In the genomic region with DNA sequence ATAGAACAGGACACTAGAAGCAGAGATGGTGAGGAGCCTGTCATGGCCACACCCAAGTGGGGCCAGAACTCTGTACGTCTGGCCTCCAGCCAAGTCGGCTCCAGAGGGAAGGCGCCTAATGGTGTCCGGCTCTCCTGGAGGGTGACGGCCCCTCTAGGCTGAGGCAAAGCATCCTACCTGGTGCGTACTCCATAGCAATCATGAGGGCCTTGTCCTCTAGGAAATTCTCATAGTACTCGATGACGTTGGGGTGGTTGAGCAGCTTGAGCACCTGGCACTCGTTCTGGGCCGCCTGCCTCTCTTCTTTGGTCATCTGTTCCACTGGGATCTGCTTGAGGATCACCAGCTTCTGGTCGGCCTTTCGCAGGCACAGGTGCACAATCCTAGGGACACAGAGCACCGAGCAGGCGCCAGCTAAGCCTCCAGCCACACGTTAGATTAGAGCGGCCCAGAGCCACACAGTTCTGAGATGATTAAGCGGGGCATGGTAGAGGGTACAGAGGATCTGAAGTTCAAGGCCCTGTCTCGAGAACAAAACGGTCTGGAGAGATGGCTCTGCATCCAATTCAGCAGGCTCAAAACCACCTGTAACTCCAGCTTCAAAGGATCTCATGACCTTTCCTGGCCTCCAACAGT, we compare ENCODE assay signal across 17 mouse cellular contexts. TPM values are rescaled to one million over a fixed set of nuclear protein-coding genes. Genes with fewer than 3 reads are reported as not detected.
A peak's percentile ranks its signal among the peaks of the same experiment; 100 is the strongest.
DNase-seq lines count a peak whose midpoint lies in the region; ATAC-seq and TF ChIP-seq lines count a peak whose summit lies in the region.
"Had no signal": no experiment of that assay in that cellular context is flagged by ENCODE, and none has a peak within 500 bp of the region (broad histone marks: within the 10 kb centered on the region; RNA-seq: fewer than 3 reads in every experiment).

No protein-coding gene starts in this region.

- ATAC-seq in forebrain, embryonic 13.5 days, result no peak
- no peak for ATAC-seq in forebrain, embryonic 12.5 days (ENCODE audit: low FRiP score)
- ATAC-seq in liver, embryonic 13.5 days (ENCODE audit: low read depth), result no peak
- ATAC-seq in liver, embryonic 11.5 days (replicated peaks; ENCODE audit: low FRiP score), result no peak
- ATAC-seq in embryonic facial prominence, embryonic 13.5 days (ENCODE audit: insufficient number of reproducible peaks, insufficient read depth, low FRiP score, low TSS enrichment, low read depth), result no peak
- ATAC-seq in megakaryocyte progenitor cell, adult 5-6 weeks (replicated peaks; ENCODE audit: poor library complexity), result no peak

- TF ChIP-seq CTCF in ES-Bruce4 (IDR thresholded peaks at IDR 0.05; ENCODE audit: low read depth, low read length), result no peak

- no peak for DNase-seq in liver, embryonic 13.5 days
- DNase-seq in liver, embryonic 11.5 days (ENCODE audit: low spot score), result no peak
- DNase-seq: adrenal gland, postnatal 10 days; cerebellum, adult 2 months; thymus, adult 2 months had no signal

- H3K4me2 ChIP-seq in forebrain, embryonic 13.5 days, result no peak overlapping the region
- H3K4me2 ChIP-seq in forebrain, embryonic 12.5 days, result no peak overlapping the region
- H3K4me2 ChIP-seq in liver, embryonic 13.5 days, result no peak overlapping the region
- H3K4me2 ChIP-seq in liver, embryonic 11.5 days, result no peak overlapping the region
- H3K4me2 ChIP-seq in embryonic facial prominence, embryonic 13.5 days, result no peak overlapping the region
- H3K4me2 ChIP-seq: embryonic facial prominence, embryonic 15.5 days had no signal

- TF ChIP-seq EP300 in ES-Bruce4 (IDR thresholded peaks at IDR 0.05; ENCODE audit: insufficient read depth, low read depth, low read length), result no peak

- H3K9me3 ChIP-seq in forebrain, embryonic 13.5 days (replicated peaks), result no peaks in the 10 kb centered on the region
- H3K9me3 ChIP-seq in forebrain, embryonic 12.5 days, result no peaks in the 10 kb centered on the region
- no peaks in the 10 kb centered on the region for H3K9me3 ChIP-seq in liver, embryonic 13.5 days (replicated peaks)
- no peaks in the 10 kb centered on the region for H3K9me3 ChIP-seq in liver, embryonic 11.5 days (ENCODE audit: control insufficient read depth, low read length)
- H3K9me3 ChIP-seq in ES-Bruce4 (replicated peaks; ENCODE audit: control insufficient read depth, insufficient read depth, low read length, poor library complexity, severe bottlenecking), result no peaks in the 10 kb centered on the region
- H3K9me3 ChIP-seq in embryonic facial prominence, embryonic 13.5 days, result no peaks in the 10 kb centered on the region
- H3K9me3 ChIP-seq: embryonic facial prominence, embryonic 15.5 days; forebrain, embryonic 10.5 days; hindbrain, embryonic 10.5 days; limb, embryonic 10.5 days had no signal

- no peak overlapping the region for H3K27ac ChIP-seq in forebrain, embryonic 13.5 days
- H3K27ac ChIP-seq in forebrain, embryonic 12.5 days, result no peak overlapping the region
- H3K27ac ChIP-seq in liver, embryonic 13.5 days, result peak overlapping the region; percentile 47
- no peak overlapping the region for H3K27ac ChIP-seq in liver, embryonic 11.5 days (ENCODE audit: low read depth, low read length)
- no peak overlapping the region for H3K27ac ChIP-seq in ES-Bruce4 (ENCODE audit: insufficient read depth, low read length)
- H3K27ac ChIP-seq in embryonic facial prominence, embryonic 13.5 days, result no peak overlapping the region
- H3K27ac ChIP-seq: embryonic facial prominence, embryonic 15.5 days; forebrain, embryonic 10.5 days; hindbrain, embryonic 10.5 days; layer of hippocampus, adult 2 months; left cerebral cortex, adult 2 months; limb, embryonic 10.5 days; liver, embryonic 14.5 days had no signal

- H3K9ac ChIP-seq in forebrain, embryonic 13.5 days, result 0 out of 2 replicates have a peak overlapping the region, but pooled peaks have one; percentile 4
- no peak overlapping the region for H3K9ac ChIP-seq in forebrain, embryonic 12.5 days
- H3K9ac ChIP-seq in liver, embryonic 13.5 days, result peak overlapping the region; percentile 10; the same call in 1 of the 2 replicates
- H3K9ac ChIP-seq in liver, embryonic 11.5 days (ENCODE audit: low read depth, low read length), result no peak overlapping the region
- H3K9ac ChIP-seq in ES-Bruce4 (ENCODE audit: low read depth, poor library complexity, severe bottlenecking), result 0 out of 2 replicates have a peak overlapping the region, but pooled peaks have one; percentile 31
- H3K9ac ChIP-seq in embryonic facial prominence, embryonic 13.5 days, result peak overlapping the region; percentile 2; the same call in 1 of the 2 replicates
- H3K9ac ChIP-seq: embryonic facial prominence, embryonic 15.5 days; liver, embryonic 14.5 days had no signal

- H3K36me3 ChIP-seq in forebrain, embryonic 13.5 days (ENCODE audit: poor library complexity, severe bottlenecking), result no peaks in the 10 kb centered on the region
- no peaks in the 10 kb centered on the region for H3K36me3 ChIP-seq in forebrain, embryonic 12.5 days (replicated peaks)
- peaks cover 13% of the 10 kb centered on the region for H3K36me3 ChIP-seq in liver, embryonic 13.5 days
- H3K36me3 ChIP-seq in liver, embryonic 11.5 days (ENCODE audit: control insufficient read depth, insufficient read depth, low read length), result peaks cover 3% of the 10 kb centered on the region; the same call in 1 of the 2 replicates
- no peaks in the 10 kb centered on the region for H3K36me3 ChIP-seq in ES-Bruce4 (ENCODE audit: control insufficient read depth, insufficient read depth, low read length, poor library complexity, severe bottlenecking)
- H3K36me3 ChIP-seq in embryonic facial prominence, embryonic 13.5 days, result 0 out of 2 replicates have a peak, but pooled peaks cover 6% of the 10 kb centered on the region
- H3K36me3 ChIP-seq: embryonic facial prominence, embryonic 15.5 days had no signal

- no peak for TF ChIP-seq POLR2A in ES-Bruce4 (IDR thresholded peaks at IDR 0.05; ENCODE audit: insufficient read depth, low read length)

- no peaks in the 10 kb centered on the region for H3K27me3 ChIP-seq in forebrain, embryonic 13.5 days
- H3K27me3 ChIP-seq in forebrain, embryonic 12.5 days, result no peaks in the 10 kb centered on the region
- no peaks in the 10 kb centered on the region for H3K27me3 ChIP-seq in liver, embryonic 13.5 days
- H3K27me3 ChIP-seq in liver, embryonic 11.5 days (replicated peaks; ENCODE audit: control insufficient read depth, insufficient read depth, low read length), result no peaks in the 10 kb centered on the region
- no peaks in the 10 kb centered on the region for H3K27me3 ChIP-seq in ES-Bruce4 (ENCODE audit: control insufficient read depth, insufficient read depth, low read length, poor library complexity, severe bottlenecking)
- no peaks in the 10 kb centered on the region for H3K27me3 ChIP-seq in embryonic facial prominence, embryonic 13.5 days
- H3K27me3 ChIP-seq: embryonic facial prominence, embryonic 15.5 days had no signal

- peaks cover 18% of the 10 kb centered on the region for H3K4me1 ChIP-seq in forebrain, embryonic 13.5 days
- peaks cover 17% of the 10 kb centered on the region for H3K4me1 ChIP-seq in forebrain, embryonic 12.5 days
- H3K4me1 ChIP-seq in liver, embryonic 13.5 days (replicated peaks), result peaks cover 74% of the 10 kb centered on the region
- peaks cover 31% of the 10 kb centered on the region for H3K4me1 ChIP-seq in liver, embryonic 11.5 days (replicated peaks; ENCODE audit: control insufficient read depth, insufficient read depth, low read length)
- peaks cover 3% of the 10 kb centered on the region for H3K4me1 ChIP-seq in ES-Bruce4 (ENCODE audit: control insufficient read depth, insufficient read depth, low read length)
- peaks cover 21% of the 10 kb centered on the region for H3K4me1 ChIP-seq in embryonic facial prominence, embryonic 13.5 days

- no peak overlapping the region for H3K4me3 ChIP-seq in forebrain, embryonic 13.5 days
- H3K4me3 ChIP-seq in forebrain, embryonic 12.5 days (replicated peaks), result no peak overlapping the region
- H3K4me3 ChIP-seq in liver, embryonic 13.5 days (replicated peaks), result no peak overlapping the region
- H3K4me3 ChIP-seq in liver, embryonic 11.5 days (ENCODE audit: low read depth, low read length), result no peak overlapping the region
- H3K4me3 ChIP-seq in ES-Bruce4 (ENCODE audit: low read depth, low read length), result peak overlapping the region; percentile 1; the same call in 1 of the 2 replicates
- H3K4me3 ChIP-seq in embryonic facial prominence, embryonic 13.5 days, result no peak overlapping the region
- H3K4me3 ChIP-seq: embryonic facial prominence, embryonic 15.5 days; forebrain, embryonic 10.5 days; hindbrain, embryonic 10.5 days; layer of hippocampus, adult 2 months; left cerebral cortex, adult 2 months; limb, embryonic 10.5 days had no signal

- WGBS in forebrain, embryonic 13.5 days, result 87% methylated on average over 19 of the region's 19 CpGs
- WGBS in forebrain, embryonic 12.5 days, result 87% methylated on average over 19 of the region's 19 CpGs
- WGBS in liver, embryonic 13.5 days (ENCODE audit: insufficient replicate concordance), result 82% methylated on average over 19 of the region's 19 CpGs
- WGBS in liver, embryonic 11.5 days, result 86% methylated on average over 19 of the region's 19 CpGs
- 80% methylated on average over 19 of the region's 19 CpGs for WGBS in embryonic facial prominence, embryonic 13.5 days

RNA-seq across cellular contexts. Expression of a gene that starts 3.6 kb away (rescaled TPM):
- 5.4 and 8.7 TPM in 2 replicates for polyA plus RNA-seq in forebrain, embryonic 13.5 days (2015; fragmentation: Nextera tagmentation; extraction: Ambion mirVana)
- polyA plus RNA-seq in forebrain, embryonic 12.5 days (2016; fragmentation: Nextera tagmentation; extraction: Ambion mirVana), result 8.8 and 9.4 TPM in 2 replicates
- 8.9 and 9.2 TPM in 2 replicates for polyA plus RNA-seq in liver, embryonic 13.5 days (2015; fragmentation: Nextera tagmentation; extraction: Ambion mirVana)
- 13.1 and 14.3 TPM in 2 replicates for polyA plus RNA-seq in liver, embryonic 11.5 days (2014; fragmentation: Nextera tagmentation; extraction: Ambion mirVana)
- polyA plus RNA-seq in ES-Bruce4 (2011; ENCODE audit: insufficient read depth, insufficient read length, low read depth, missing spikeins), result 18.1 and 20.0 TPM in 2 replicates
- polyA plus RNA-seq in embryonic facial prominence, embryonic 13.5 days (2015; fragmentation: Nextera tagmentation; extraction: Ambion mirVana), result 17.4 and 18.1 TPM in 2 replicates
- total RNA-seq in megakaryocyte progenitor cell, adult 5-6 weeks (2015), result 4.4 and 7.8 TPM in 2 replicates
- total RNA-seq in megakaryocyte progenitor cell, adult 5-6 weeks (2017), result 3.4 and 6.0 TPM in 2 replicates

RNA-seq across cellular contexts. Expression of a gene that starts 3.6 kb away (rescaled TPM):
- 4.7 and 7.6 TPM in 2 replicates for polyA plus RNA-seq in forebrain, embryonic 13.5 days (2015; fragmentation: Nextera tagmentation; extraction: Ambion mirVana)
- 5.5 and 6.9 TPM in 2 replicates for polyA plus RNA-seq in forebrain, embryonic 12.5 days (2016; fragmentation: Nextera tagmentation; extraction: Ambion mirVana)
- polyA plus RNA-seq in liver, embryonic 13.5 days (2015; fragmentation: Nextera tagmentation; extraction: Ambion mirVana), result 50.3 and 54.3 TPM in 2 replicates
- 52.5 and 57.5 TPM in 2 replicates for polyA plus RNA-seq in liver, embryonic 11.5 days (2014; fragmentation: Nextera tagmentation; extraction: Ambion mirVana)
- polyA plus RNA-seq in ES-Bruce4 (2011; ENCODE audit: insufficient read depth, insufficient read length, low read depth, missing spikeins), result 12.2 and 13.2 TPM in 2 replicates
- polyA plus RNA-seq in embryonic facial prominence, embryonic 13.5 days (2015; fragmentation: Nextera tagmentation; extraction: Ambion mirVana), result 15.4 and 17.2 TPM in 2 replicates
- total RNA-seq in megakaryocyte progenitor cell, adult 5-6 weeks (2015), result 4.0 and 6.3 TPM in 2 replicates
- 3.5 TPM in 2 replicates for total RNA-seq in megakaryocyte progenitor cell, adult 5-6 weeks (2017)

RNA-seq across cellular contexts. Expression of a gene that starts 7.5 kb away (rescaled TPM):
- 114 and 121 TPM in 2 replicates for polyA plus RNA-seq in forebrain, embryonic 13.5 days (2015; fragmentation: Nextera tagmentation; extraction: Ambion mirVana)
- 121 and 127 TPM in 2 replicates for polyA plus RNA-seq in forebrain, embryonic 12.5 days (2016; fragmentation: Nextera tagmentation; extraction: Ambion mirVana)
- 28.0 and 34.6 TPM in 2 replicates for polyA plus RNA-seq in liver, embryonic 13.5 days (2015; fragmentation: Nextera tagmentation; extraction: Ambion mirVana)
- 53.8 and 57.6 TPM in 2 replicates for polyA plus RNA-seq in liver, embryonic 11.5 days (2014; fragmentation: Nextera tagmentation; extraction: Ambion mirVana)
- 87.4 and 99.3 TPM in 2 replicates for polyA plus RNA-seq in ES-Bruce4 (2011; ENCODE audit: insufficient read depth, insufficient read length, low read depth, missing spikeins)
- 91.5 and 103 TPM in 2 replicates for polyA plus RNA-seq in embryonic facial prominence, embryonic 13.5 days (2015; fragmentation: Nextera tagmentation; extraction: Ambion mirVana)
- 4.7 TPM in 2 replicates for total RNA-seq in megakaryocyte progenitor cell, adult 5-6 weeks (2015)
- 2.5 and 3.2 TPM in 2 replicates for total RNA-seq in megakaryocyte progenitor cell, adult 5-6 weeks (2017)

RNA-seq across cellular contexts. Expression of a gene that starts 10.5 kb away (rescaled TPM):
- polyA plus RNA-seq in forebrain, embryonic 13.5 days (2015; fragmentation: Nextera tagmentation; extraction: Ambion mirVana), result 970 and 1,119 TPM in 2 replicates
- polyA plus RNA-seq in forebrain, embryonic 12.5 days (2016; fragmentation: Nextera tagmentation; extraction: Ambion mirVana), result 931 and 997 TPM in 2 replicates
- polyA plus RNA-seq in liver, embryonic 13.5 days (2015; fragmentation: Nextera tagmentation; extraction: Ambion mirVana), result 1,033 and 1,075 TPM in 2 replicates
- 1,588 and 1,766 TPM in 2 replicates for polyA plus RNA-seq in liver, embryonic 11.5 days (2014; fragmentation: Nextera tagmentation; extraction: Ambion mirVana)
- polyA plus RNA-seq in ES-Bruce4 (2011; ENCODE audit: insufficient read depth, insufficient read length, low read depth, missing spikeins), result 2,740 and 2,914 TPM in 2 replicates
- 1,597 and 1,678 TPM in 2 replicates for polyA plus RNA-seq in embryonic facial prominence, embryonic 13.5 days (2015; fragmentation: Nextera tagmentation; extraction: Ambion mirVana)
- 3,991 and 4,341 TPM in 2 replicates for total RNA-seq in megakaryocyte progenitor cell, adult 5-6 weeks (2015)
- 2,958 and 3,443 TPM in 2 replicates for total RNA-seq in megakaryocyte progenitor cell, adult 5-6 weeks (2017)

RNA-seq across cellular contexts. Expression of a gene that starts 15.4 kb away (rescaled TPM):
- polyA plus RNA-seq in forebrain, embryonic 13.5 days (2015; fragmentation: Nextera tagmentation; extraction: Ambion mirVana), result 39.7 and 42.1 TPM in 2 replicates
- 44.5 and 49.8 TPM in 2 replicates for polyA plus RNA-seq in forebrain, embryonic 12.5 days (2016; fragmentation: Nextera tagmentation; extraction: Ambion mirVana)
- 13.5 and 15.6 TPM in 2 replicates for polyA plus RNA-seq in liver, embryonic 13.5 days (2015; fragmentation: Nextera tagmentation; extraction: Ambion mirVana)
- 42.6 and 45.3 TPM in 2 replicates for polyA plus RNA-seq in liver, embryonic 11.5 days (2014; fragmentation: Nextera tagmentation; extraction: Ambion mirVana)
- 33.1 and 36.1 TPM in 2 replicates for polyA plus RNA-seq in ES-Bruce4 (2011; ENCODE audit: insufficient read depth, insufficient read length, low read depth, missing spikeins)
- 172 and 188 TPM in 2 replicates for polyA plus RNA-seq in embryonic facial prominence, embryonic 13.5 days (2015; fragmentation: Nextera tagmentation; extraction: Ambion mirVana)
- total RNA-seq in megakaryocyte progenitor cell, adult 5-6 weeks (2015), result 1.3 and 1.5 TPM in 2 replicates
- total RNA-seq in megakaryocyte progenitor cell, adult 5-6 weeks (2017), result 1.3 and 2.4 TPM in 2 replicates

Comparison
In these comparisons a context has a peak if more than half of its experiments do, and no peak if none do; other contexts are left out.
1. H3K9ac ChIP-seq: peak in forebrain, embryonic 13.5 days (single experiment), liver, embryonic 13.5 days (single experiment), ES-Bruce4 (single experiment) and embryonic facial prominence, embryonic 13.5 days (single experiment); none in forebrain, embryonic 12.5 days (single experiment) and liver, embryonic 11.5 days (single experiment).